Mouse (Mus musculus) lung, adult 10 weeks (tissue): ENCODE data around the gene Crygc. TPM values are rescaled to one million over a fixed set of nuclear protein-coding genes. Genes with fewer than 3 reads are reported as not detected.

ENCODE experiments used
- polyA plus RNA-seq: library from polyadenylated mRNA; stranded (reverse); fragments of 350-450 nt; fragmentation: Illumina TruSeq; extraction: RNeasy Lipid Tissue Mini Kit (QIAGEN cat#74804); gene quantifications from one replicate; pipeline ENCODE4 v1.2.3, GENCODE M21; 2014; ENCODE audit warnings: low read depth, low replicate concordance; ENCODE audit not compliant: insufficient read depth

Gene Crygc
- polyA plus RNA-seq = not detected

GRCm38 (mm10) chr1:65073589-65073988 lies at the start of gene Crygc:
Crygc (minus strand) TSS chr1:65073689.

GRCm38 (mm10) chr1:65122574-65123372 lies 49.3 kb upstream of the Crygc start, which contains the start of gene D630023F18Rik:
D630023F18Rik (minus strand) TSS chr1:65123214.

GRCm38 (mm10) chr1:65119438-65119837 lies 45.9 kb upstream of the Crygc start, which contains the start of gene Gm28845:
Gm28845 (minus strand) TSS chr1:65119558.

GRCm38 (mm10) chr1:65103273-65103672 lies 29.8 kb upstream of the Crygc start, which contains the start of gene Cryga:
Cryga (minus strand) TSS chr1:65103373.

GRCm38 (mm10) chr1:65082188-65082587 lies 8.7 kb upstream of the Crygc start, which contains the start of gene Crygb:
Crygb (minus strand) TSS chr1:65082288.

GRCm38 (mm10) chr1:65063352-65063751 lies 10.1 kb downstream of the Crygc start, which contains the start of gene Crygd:
Crygd (minus strand) TSS chr1:65063452.

GRCm38 (mm10) chr1:65050952-65051351 lies 22.5 kb downstream of the Crygc start, which contains the start of gene Cryge:
Cryge (minus strand) TSS chr1:65051149.

GRCm38 (mm10) chr1:65032641-65033040 lies 40.8 kb downstream of the Crygc start, which contains the start of gene Akr1cl:
Akr1cl (minus strand) TSS chr1:65032759.

Other genes with a start within 250 kb of the Crygc start
- gene Plekhm3, start 116.9 kb downstream of the Crygc start, polyA plus RNA-seq = 4.0 TPM
- gene Akr1cl, start 40.9 kb downstream of the Crygc start, polyA plus RNA-seq = 0.28 TPM
- gene Cryge, start 22.5 kb downstream of the Crygc start, polyA plus RNA-seq = not detected
- not detected for gene Crygd, start 10.2 kb downstream of the Crygc start, polyA plus RNA-seq
- not detected for gene Crygb, start 8.6 kb upstream of the Crygc start, polyA plus RNA-seq
- not detected for gene Cryga, start 29.7 kb upstream of the Crygc start, polyA plus RNA-seq
- gene Gm28845, start 45.9 kb upstream of the Crygc start, polyA plus RNA-seq = not detected
- not detected for gene D630023F18Rik, start 49.5 kb upstream of the Crygc start, polyA plus RNA-seq
- gene Idh1, start 112.8 kb upstream of the Crygc start, polyA plus RNA-seq = 67.8 TPM
- 4.4 TPM for gene Pikfyve, start 113.0 kb upstream of the Crygc start, polyA plus RNA-seq
- gene Pth2r, start 208.4 kb upstream of the Crygc start, polyA plus RNA-seq = not detected